Mouse (Mus musculus): ENCODE measurements at regions not wholly inside any gene's neighbourhood (a gene's known extent, or its start where the extent isn't known, plus 50 kb on each side); places are given as distances from the start of the nearest gene placed in this dataset.

- peak; percentile 67 for DNase-seq (ENCODE audit: low read depth, low spot score)
Observed at GRCm38 (mm10) chr5:115790436-115790835, 54.6 kb upstream of the Cit start.

Data from R1 (cell line).